In the genomic region with DNA sequence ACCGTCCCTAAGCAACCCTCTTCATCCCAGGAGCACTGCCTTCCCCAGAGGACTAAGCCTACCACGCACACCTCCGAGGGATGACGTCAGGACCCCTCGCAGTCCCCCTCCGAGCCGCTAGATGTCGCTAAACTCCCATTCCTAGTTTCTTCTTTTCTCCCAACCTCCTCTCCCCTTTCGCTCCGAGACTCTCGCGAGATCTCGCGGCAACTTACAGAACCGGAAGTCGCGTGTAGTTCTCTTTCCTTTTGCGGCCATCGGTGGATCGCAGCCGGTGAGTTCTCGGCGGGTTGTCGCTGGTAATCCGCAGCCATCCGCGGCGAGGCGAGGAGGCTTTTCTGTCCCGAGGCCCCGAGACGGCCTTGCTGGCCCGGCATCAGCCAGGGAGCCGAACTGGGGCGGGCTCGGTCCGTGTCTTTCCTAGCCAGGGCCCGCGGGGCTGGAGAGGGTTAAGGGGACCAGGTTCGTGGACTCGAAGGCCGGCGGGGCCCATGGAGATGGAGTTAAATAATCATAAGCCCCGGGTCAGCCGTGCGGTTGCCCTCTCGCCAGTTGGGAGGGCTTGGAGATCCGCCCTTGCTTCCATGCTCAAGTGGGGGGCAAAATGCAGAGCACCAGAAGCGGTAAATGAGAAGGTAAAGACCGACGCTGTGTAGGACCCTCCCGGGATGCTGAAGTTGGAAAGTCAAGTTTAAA, we compare ENCODE assay signal across 7 mouse cellular contexts. TPM values are rescaled to one million over a fixed set of nuclear protein-coding genes. Genes with fewer than 3 reads are reported as not detected.
DNase-seq lines count a peak whose midpoint lies in the region; ATAC-seq and TF ChIP-seq lines count a peak whose summit lies in the region.

A gene (plus strand): TSS at position 233 of the 696 bp plus-strand sequence.

- peaks cover 14% of the 10 kb centered on the region for H3K4me1 ChIP-seq in embryonic facial prominence, embryonic 10.5 days
- 0 out of 2 replicates have a peak, but pooled peaks cover 3% of the 10 kb centered on the region for H3K4me1 ChIP-seq in intestine, postnatal 0 days (replicated peaks; ENCODE audit: control insufficient read depth, insufficient read depth, low read length)
- peaks cover 14% of the 10 kb centered on the region for H3K4me1 ChIP-seq in midbrain, embryonic 12.5 days
- H3K4me1 ChIP-seq in small intestine, adult 2 months (ENCODE audit: control insufficient read depth, insufficient read depth, insufficient read length, low read length), result peaks cover 5% of the 10 kb centered on the region

- H3K4me2 ChIP-seq in intestine, postnatal 0 days (replicated peaks; ENCODE audit: low read depth), result peak within 1 kb of the TSS; percentile 77
- peak within 1 kb of the TSS; percentile 77 for H3K4me2 ChIP-seq in midbrain, embryonic 12.5 days (replicated peaks)

- H3K9me3 ChIP-seq in embryonic facial prominence, embryonic 10.5 days, result no peaks in the 10 kb centered on the region
- H3K9me3 ChIP-seq in intestine, postnatal 0 days (ENCODE audit: control insufficient read depth), result no peaks in the 10 kb centered on the region
- H3K9me3 ChIP-seq in midbrain, embryonic 12.5 days, result 0 out of 2 replicates have a peak, but pooled peaks cover 2% of the 10 kb centered on the region

- peak within 1 kb of the TSS; percentile 99 for H3K27ac ChIP-seq in embryonic facial prominence, embryonic 10.5 days (replicated peaks)
- peak within 1 kb of the TSS; percentile 74 for H3K27ac ChIP-seq in intestine, postnatal 0 days (ENCODE audit: low read depth, low read length)
- peak within 1 kb of the TSS; percentile 94 for H3K27ac ChIP-seq in midbrain, embryonic 12.5 days (replicated peaks)
- H3K27ac ChIP-seq in small intestine, adult 2 months (ENCODE audit: insufficient read depth, low read depth, low read length), result peak within 1 kb of the TSS; percentile 49

- peak; percentile 84 for ATAC-seq in intestine, postnatal 0 days
- ATAC-seq in midbrain, embryonic 12.5 days (ENCODE audit: low FRiP score, low read depth), result peak; percentile 90

- peak within 1 kb of the TSS; percentile 99 for H3K4me3 ChIP-seq in embryonic facial prominence, embryonic 10.5 days
- peak within 1 kb of the TSS; percentile 74 for H3K4me3 ChIP-seq in intestine, postnatal 0 days (ENCODE audit: low read depth, low read length)
- H3K4me3 ChIP-seq in midbrain, embryonic 12.5 days, result peak within 1 kb of the TSS; percentile 72
- peak within 1 kb of the TSS; percentile 94 for H3K4me3 ChIP-seq in small intestine, adult 2 months (ENCODE audit: low read depth, low read length)

- intact Hi-C loops in left cerebral cortex, postnatal 4 days (cut with DNase I), result loop anchor here (5.0 kb wide), 1 partner anchor 81 kb away; no protein-coding TSS in a partner anchor

- under 1% methylated on average over 52 of the region's 52 CpGs for WGBS in embryonic facial prominence, embryonic 10.5 days
- WGBS in intestine, postnatal 0 days, result under 1% methylated on average over 52 of the region's 52 CpGs
- WGBS in midbrain, embryonic 12.5 days, result under 1% methylated on average over 52 of the region's 52 CpGs
- under 1% methylated on average over 52 of the region's 52 CpGs for WGBS in small intestine, adult 2 months

- peak; percentile 99 for TF ChIP-seq CTCF in intestine, postnatal 0 days (IDR thresholded peaks at IDR 0.05; ENCODE audit: low read depth)
- peak; percentile 97 for TF ChIP-seq CTCF in small intestine, adult 2 months (IDR thresholded peaks at IDR 0.05; ENCODE audit: extremely low read depth, insufficient read length, insufficient replicate concordance, low read depth, low read length)

- peak; percentile 98 for DNase-seq in adrenal gland, postnatal 10 days
- peak; percentile 98 for DNase-seq in embryonic facial prominence, embryonic 10.5 days (ENCODE audit: low spot score)
- DNase-seq in gonadal fat pad, adult 2 months (ENCODE audit: low read depth), result peak; percentile 89
- DNase-seq in left cerebral cortex, postnatal 4 days, result peak; percentile 98

- peak; percentile 80 for TF ChIP-seq POLR2A in small intestine, adult 2 months (IDR thresholded peaks at IDR 0.05; ENCODE audit: low read depth, low read length)

- H3K27me3 ChIP-seq in embryonic facial prominence, embryonic 10.5 days (replicated peaks; ENCODE audit: low read depth, poor library complexity, severe bottlenecking), result no peaks in the 10 kb centered on the region; the same call in 1 of the 2 replicates
- H3K27me3 ChIP-seq in intestine, postnatal 0 days (replicated peaks; ENCODE audit: control insufficient read depth, insufficient read depth, low read length), result no peaks in the 10 kb centered on the region
- H3K27me3 ChIP-seq in midbrain, embryonic 12.5 days, result peaks cover 13% of the 10 kb centered on the region; the same call in 1 of the 2 replicates
- no peaks in the 10 kb centered on the region for H3K27me3 ChIP-seq in small intestine, adult 2 months (ENCODE audit: control insufficient read depth, insufficient read depth, low read length)

- H3K9ac ChIP-seq in intestine, postnatal 0 days (ENCODE audit: low read depth, low read length), result peak within 1 kb of the TSS; percentile 94
- H3K9ac ChIP-seq in midbrain, embryonic 12.5 days (replicated peaks), result peak within 1 kb of the TSS; percentile 89

- peaks cover 42% of the 10 kb centered on the region for H3K36me3 ChIP-seq in embryonic facial prominence, embryonic 10.5 days (replicated peaks)
- H3K36me3 ChIP-seq in intestine, postnatal 0 days (ENCODE audit: control insufficient read depth, insufficient read depth), result peaks cover 27% of the 10 kb centered on the region
- peaks cover 39% of the 10 kb centered on the region for H3K36me3 ChIP-seq in midbrain, embryonic 12.5 days
- H3K36me3 ChIP-seq in small intestine, adult 2 months (ENCODE audit: control insufficient read depth, insufficient read depth, low read length), result peaks cover 30% of the 10 kb centered on the region

RNA-seq across cellular contexts. Expression of the gene that starts here (rescaled TPM):
- total RNA-seq in adrenal gland, postnatal 10 days (2021), result 1,000 to 10,000 TPM; 1,288 to 1,295 TPM
- polyA plus RNA-seq in embryonic facial prominence, embryonic 10.5 days (2016; fragmentation: Nextera tagmentation; extraction: Ambion mirVana), result 1,085 and 1,128 TPM in 2 replicates
- 2,037 and 2,313 TPM in 2 replicates for polyA plus RNA-seq in gonadal fat pad, adult 2 months (2012; rRNA removed)
- 623 and 626 TPM in 2 replicates for polyA plus RNA-seq in intestine, postnatal 0 days (2015; fragmentation: Nextera tagmentation; extraction: Ambion mirVana)
- total RNA-seq in left cerebral cortex, postnatal 4 days (2021), result 100 to 1,000 TPM; 866 to 875 TPM
- polyA plus RNA-seq in midbrain, embryonic 12.5 days (2016; fragmentation: Nextera tagmentation; extraction: Ambion mirVana), result 743 and 773 TPM in 2 replicates
- polyA plus RNA-seq in small intestine, adult 2 months (2012; rRNA removed), result 513 and 614 TPM in 2 replicates

Comparison
In these comparisons a context has a peak if more than half of its experiments do, and no peak if none do; other contexts are left out.
1. Peak in every context shown above with its lines: DNase-seq, ATAC-seq, H3K4me3 ChIP-seq and H3K27ac ChIP-seq.
2. H3K27ac ChIP-seq: peak in every context shown above with its lines; median percentile 99 in embryonic facial prominence, embryonic 10.5 days; 94 in midbrain, embryonic 12.5 days; 74 in intestine, postnatal 0 days; 49 in small intestine, adult 2 months.